Mouse (Mus musculus) liver, embryonic 15.5 days (tissue): ENCODE data around the gene Ppih. TPM values are rescaled to one million over a fixed set of nuclear protein-coding genes. Genes with fewer than 3 reads are reported as not detected.
A peak's percentile ranks its signal among the peaks of the same experiment; 100 is the strongest.

ENCODE experiments used
- ATAC-seq: fragments of 200-750 bp; cut with Nextera tagmentation; 2 replicates; pipeline ENCODE4 v1.8.0; 2017; ENCODE audit warnings: moderate number of reproducible peaks, mild to moderate bottlenecking, moderate library complexity; ENCODE audit not compliant: insufficient read depth
- H3K27ac ChIP-seq: fragments of 300-500 bp; sonication (generic); replicated peaks from 2 replicates; pipeline ENCODE4 v1.5.1; 2015; ENCODE audit warnings: mild to moderate bottlenecking, inconsistent platforms
- H3K27me3 ChIP-seq: fragments of 300-500 bp; sonication (generic); 2 replicates; pipeline ENCODE4 v1.6.1; 2015; ENCODE audit warnings: mild to moderate bottlenecking, inconsistent platforms
- H3K36me3 ChIP-seq: fragments of 300-500 bp; sonication (generic); replicated peaks from 2 replicates; pipeline ENCODE4 v1.6.1; 2015; ENCODE audit warnings: moderate library complexity, mild to moderate bottlenecking, inconsistent platforms
- H3K4me1 ChIP-seq: fragments of 300-500 bp; sonication (generic); replicated peaks from 2 replicates; pipeline ENCODE4 v1.6.1; 2015; ENCODE audit warnings: inconsistent platforms
- H3K4me2 ChIP-seq: fragments of 300-500 bp; sonication (generic); 2 replicates; pipeline ENCODE4 v1.6.1; 2015; ENCODE audit warnings: moderate library complexity, mild to moderate bottlenecking, inconsistent platforms
- H3K4me3 ChIP-seq: fragments of 300-500 bp; sonication (generic); replicated peaks from 2 replicates; pipeline ENCODE4 v1.5.1; 2015; ENCODE audit warnings: mild to moderate bottlenecking, inconsistent platforms
- H3K9ac ChIP-seq: fragments of 300-500 bp; sonication (generic); 2 replicates; pipeline ENCODE4 v1.6.1; 2015; ENCODE audit warnings: moderate library complexity, mild to moderate bottlenecking, inconsistent platforms
- H3K9me3 ChIP-seq: fragments of 300-500 bp; sonication (generic); replicated peaks from 2 replicates; pipeline ENCODE4 v1.6.1; 2016; ENCODE audit warnings: inconsistent platforms
- WGBS: fragments of 180-500 bp; shearing (Covaris S2); methylation state at CpG from one replicate; pipeline ENCODE4 v1.1.7; 2015; ENCODE audit warnings: mixed read lengths; ENCODE audit not compliant: insufficient replicate concordance; 5-methylcytosine and 5-hydroxymethylcytosine counted together
- polyA plus RNA-seq: library from polyadenylated mRNA; unstranded; fragments of >200 nt; fragmentation: Nextera tagmentation; extraction: Ambion mirVana; gene quantifications from 2 replicates; pipeline ENCODE4 v1.2.1, GENCODE M21; 2015

Ppih gene
- polyA plus RNA-seq, 1 experiment from 2014 or later = 53.9 TPM

DNA sequence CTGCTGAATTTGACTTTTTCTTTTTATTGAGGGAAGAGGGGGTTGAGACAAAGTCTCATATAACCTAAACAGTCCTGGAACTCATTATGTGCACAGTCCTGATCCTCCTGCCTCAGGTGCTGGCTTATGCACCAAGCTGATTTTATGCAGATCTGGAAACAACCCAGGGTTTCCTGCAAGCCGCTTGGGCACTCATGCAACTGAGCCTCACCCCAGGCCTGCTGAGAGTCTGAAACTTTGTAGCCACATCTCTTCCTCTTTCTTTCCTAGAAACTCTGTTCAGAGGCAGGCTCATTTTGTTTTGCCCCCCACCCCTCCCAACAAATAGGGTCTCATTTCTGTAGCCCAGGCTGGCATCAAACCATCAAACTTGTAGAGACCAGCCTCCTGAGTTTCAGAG lies 6.6 kb downstream of the Ppih start:
- H3K9me3 ChIP-seq = no peaks in the 10 kb centered on the region
- no peak for ATAC-seq
- 88% methylated on average over 1 of the region's 1 CpGs for whole genome bisulfite sequencing

DNA sequence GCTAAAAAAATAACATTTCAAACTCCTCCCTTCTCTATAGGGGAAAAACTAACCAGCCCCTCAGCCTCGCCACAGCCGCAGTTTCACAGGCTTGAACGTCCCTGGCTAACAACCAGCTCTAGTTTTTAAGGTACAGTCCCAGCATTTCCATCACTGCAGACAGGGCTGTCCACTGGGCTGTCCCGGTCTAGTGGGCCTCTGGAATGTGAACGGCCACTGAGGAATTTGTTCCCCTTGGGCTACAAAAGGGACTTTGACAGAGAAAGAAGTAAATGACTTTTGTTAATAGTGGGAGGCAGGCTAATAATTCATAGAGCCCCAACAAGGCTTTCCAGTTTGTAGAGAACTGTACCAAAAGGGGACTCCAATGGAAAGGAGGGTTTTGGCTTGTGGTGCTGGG lies 14.9 kb downstream of the Ppih start:
- Histone ChIP-seq H3K36me3 (peaks cover 32% of the 10 kb centered on the region), H3K4me3 (no peak overlapping the region), H3K4me2 (no peak overlapping the region), H3K9me3 (no peaks in the 10 kb centered on the region), H3K9ac (no peak overlapping the region), H3K27ac (no peak overlapping the region), H3K4me1 (no peaks in the 10 kb centered on the region), H3K27me3 (no peaks in the 10 kb centered on the region)
- 78% methylated on average over 5 of the region's 5 CpGs for WGBS
- ATAC-seq = no peak

More for the DNA sequence above, 6.6 kb downstream of the Ppih start:
- Histone ChIP-seq H3K4me3 (no peak overlapping the region), H3K36me3 (peaks cover 81% of the 10 kb centered on the region), H3K27me3 (no peaks in the 10 kb centered on the region), H3K4me2 (no peak overlapping the region), H3K4me1 (peaks cover 1% of the 10 kb centered on the region; the same call in 1 of the 2 replicates), H3K9ac (no peak overlapping the region), H3K27ac (no peak overlapping the region)

DNA sequence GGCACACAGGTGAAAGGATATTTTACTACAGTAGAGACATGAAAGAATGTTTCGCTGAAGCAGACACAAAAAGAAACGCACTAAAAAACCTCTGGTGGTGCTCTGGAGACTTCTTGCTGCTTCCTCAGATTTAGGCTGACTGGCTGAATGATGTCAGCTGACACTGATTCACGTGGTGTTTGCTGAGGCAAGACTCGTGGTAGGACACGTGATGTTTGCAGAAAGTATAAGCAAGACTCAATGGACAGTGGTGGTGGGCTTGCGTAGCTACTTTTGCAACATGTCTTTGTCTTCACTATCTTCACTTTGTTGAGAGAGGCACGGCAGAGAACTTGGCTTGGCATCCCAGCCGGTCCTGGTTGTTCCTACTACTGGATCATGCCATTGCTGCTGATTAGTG lies 17.1 kb downstream of the Ppih start:
- no peak for ATAC-seq
- no peak overlapping the region for H3K9ac ChIP-seq
- WGBS = 73% methylated on average over 8 of the region's 8 CpGs

DNA sequence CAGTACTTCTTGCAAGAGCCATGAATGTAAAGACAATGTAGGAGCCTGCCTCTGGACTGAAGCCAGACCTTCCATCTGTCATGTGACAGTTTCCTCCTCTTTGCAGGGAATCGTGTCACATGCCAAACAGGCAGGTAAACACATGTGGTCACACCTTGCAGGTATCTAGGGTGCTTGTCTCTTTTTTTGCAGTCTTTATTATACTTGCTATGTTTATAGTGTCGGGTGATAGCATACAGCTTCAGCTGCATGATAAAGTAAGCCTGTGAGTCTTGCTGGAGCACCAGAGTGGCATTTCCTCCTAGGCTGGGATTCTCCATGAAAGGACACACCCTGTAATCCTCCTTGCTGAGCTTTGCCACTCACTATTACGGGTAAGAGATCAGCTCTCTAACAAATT lies 18.6 kb downstream of the Ppih start:
- no peak for ATAC-seq
- Histone ChIP-seq H3K4me1 (no peaks in the 10 kb centered on the region), H3K36me3 (peaks cover 7% of the 10 kb centered on the region), H3K4me2 (no peak overlapping the region), H3K27me3 (no peaks in the 10 kb centered on the region), H3K4me3 (no peak overlapping the region), H3K27ac (no peak overlapping the region), H3K9me3 (no peaks in the 10 kb centered on the region), H3K9ac (no peak overlapping the region)
- WGBS = 70% methylated on average over 3 of the region's 3 CpGs

More for the DNA sequence above, 17.1 kb downstream of the Ppih start:
- no peak overlapping the region for H3K27ac ChIP-seq
- no peak overlapping the region for H3K4me2 ChIP-seq
- H3K27me3 ChIP-seq = no peaks in the 10 kb centered on the region
- no peaks in the 10 kb centered on the region for H3K4me1 ChIP-seq
- no peak overlapping the region for H3K4me3 ChIP-seq
- H3K9me3 ChIP-seq = no peaks in the 10 kb centered on the region
- peaks cover 22% of the 10 kb centered on the region for H3K36me3 ChIP-seq

DNA sequence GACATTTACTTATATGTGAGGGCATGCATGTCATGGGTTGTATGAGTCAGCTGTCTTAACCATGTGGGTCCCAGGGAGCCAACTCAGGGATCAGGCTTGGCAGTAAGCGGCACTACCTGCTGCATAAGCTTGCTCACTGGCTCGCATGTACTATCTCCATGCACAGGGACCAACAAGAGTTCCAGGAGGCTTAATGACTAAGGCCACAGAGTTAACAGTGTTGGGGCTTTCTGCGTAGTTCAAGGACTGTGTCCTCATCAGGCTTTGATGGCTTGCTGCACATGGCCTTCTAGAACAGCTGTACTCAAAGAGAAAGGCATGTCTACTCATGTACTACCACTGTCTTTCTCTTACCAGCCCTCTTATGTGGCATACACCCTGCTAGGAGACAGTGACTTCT lies 19.6 kb downstream of the Ppih start:
- no peak overlapping the region for H3K9ac ChIP-seq
- no peak overlapping the region for H3K4me3 ChIP-seq
- ATAC-seq = no peak
- H3K27ac ChIP-seq = no peak overlapping the region
- H3K27me3 ChIP-seq = no peaks in the 10 kb centered on the region
- H3K4me2 ChIP-seq = no peak overlapping the region
- no peaks in the 10 kb centered on the region for H3K9me3 ChIP-seq
- H3K36me3 ChIP-seq = 0 out of 2 replicates have a peak, but pooled peaks cover 5% of the 10 kb centered on the region
- H3K4me1 ChIP-seq = no peaks in the 10 kb centered on the region
- 74% methylated on average over 3 of the region's 3 CpGs for WGBS

DNA sequence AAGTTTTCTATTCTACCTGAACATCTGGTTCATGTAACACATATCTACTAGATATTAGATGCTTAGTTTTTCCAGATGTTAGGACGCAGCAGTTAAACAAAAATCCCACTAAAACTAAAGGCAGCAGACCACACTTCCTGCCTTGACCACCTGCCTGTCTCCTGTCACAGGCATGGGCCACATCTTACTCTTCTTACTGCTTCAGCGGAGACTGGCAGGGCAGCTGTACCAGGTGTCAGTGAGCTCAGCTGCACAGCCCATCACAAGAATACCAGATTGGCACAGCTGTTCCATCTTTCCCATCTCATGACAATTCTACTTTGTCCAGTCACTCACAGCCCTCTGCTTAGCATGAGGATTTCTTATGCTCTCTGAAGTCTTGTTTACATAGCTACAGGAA lies 23.0 kb downstream of the Ppih start:
- Histone ChIP-seq H3K4me1 (peaks cover 20% of the 10 kb centered on the region), H3K27ac (no peak overlapping the region)
- 69% methylated on average over 2 of the region's 2 CpGs for whole genome bisulfite sequencing

GRCm38 (mm10) chr4:119295134-119295453 lies 25.3 kb downstream of the Ppih start:
- Histone ChIP-seq H3K36me3 (peaks cover 15% of the 10 kb centered on the region; the same call in 1 of the 2 replicates), H3K4me2 (peak overlapping the region; percentile 91), H3K4me1 (peaks cover 40% of the 10 kb centered on the region), H3K27ac (peak overlapping the region; percentile 81), H3K9me3 (no peaks in the 10 kb centered on the region), H3K9ac (peak overlapping the region; percentile 82), H3K4me3 (peak overlapping the region; percentile 87), H3K27me3 (no peaks in the 10 kb centered on the region)
- no peak for ATAC-seq
- WGBS = 4% methylated on average over 6 of the region's 6 CpGs

More for the DNA sequence above, 23.0 kb downstream of the Ppih start:
- Histone ChIP-seq H3K4me3 (no peak overlapping the region), H3K9me3 (no peaks in the 10 kb centered on the region), H3K9ac (no peak overlapping the region), H3K27me3 (no peaks in the 10 kb centered on the region), H3K4me2 (no peak overlapping the region), H3K36me3 (0 out of 2 replicates have a peak, but pooled peaks cover 5% of the 10 kb centered on the region)
- no peak for ATAC-seq

- Histone ChIP-seq H3K9me3 (no peaks in the 10 kb centered on the region), H3K4me3 (peak within 1 kb of the TSS; percentile 87), H3K36me3 (peaks cover 19% of the 10 kb centered on the region), H3K4me1 (peaks cover 44% of the 10 kb centered on the region), H3K27me3 (no peaks in the 10 kb centered on the region), H3K27ac (peak within 1 kb of the TSS; percentile 83), H3K9ac (peak within 1 kb of the TSS; percentile 85), H3K4me2 (peak within 1 kb of the TSS; percentile 91)
- ATAC-seq = peak; percentile 98
- under 1% methylated on average over 61 of the region's 61 CpGs for WGBS
Measured at GRCm38 (mm10) chr4:119294415-119295133, 25.8 kb downstream of the Ppih start, which contains the start of gene Ybx1. Ybx1 (minus strand) TSS chr4:119294604.

DNA sequence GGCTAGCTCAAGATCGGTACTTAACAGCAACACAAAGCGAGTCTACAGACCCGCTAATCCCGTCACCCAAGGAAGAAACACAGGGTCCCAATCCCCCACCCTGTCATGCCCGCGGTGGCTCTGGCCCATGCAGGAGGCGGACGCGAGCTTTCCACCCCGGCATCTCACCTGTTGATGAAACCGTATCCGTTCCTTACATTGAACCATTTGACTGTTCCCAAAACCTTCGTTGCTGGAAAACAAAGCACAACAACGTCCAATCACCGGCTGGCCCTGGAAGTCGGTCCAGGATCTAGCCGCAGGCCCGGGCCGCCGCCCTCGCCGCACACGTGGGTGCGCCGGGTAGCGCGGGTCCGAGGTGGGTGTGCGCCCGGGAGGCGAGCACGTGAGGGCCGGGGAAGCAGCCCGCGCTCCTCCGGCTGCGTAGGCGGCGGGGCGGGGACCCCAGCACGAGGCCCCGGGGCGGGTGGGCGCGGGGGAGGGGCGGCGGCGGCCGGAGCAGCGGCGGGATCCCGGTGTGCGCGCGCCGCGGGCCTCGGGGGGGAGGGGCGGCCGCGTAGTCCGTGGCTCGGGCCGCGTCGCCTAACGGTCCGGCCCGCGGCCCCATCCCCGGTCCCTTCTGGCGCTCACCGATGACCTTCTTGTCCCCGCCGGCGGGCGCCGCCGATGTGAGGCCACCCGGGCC lies 26.6 kb downstream of the Ppih start:
- Histone ChIP-seq H3K27me3 (no peaks in the 10 kb centered on the region), H3K9me3 (no peaks in the 10 kb centered on the region), H3K4me2 (peak overlapping the region; percentile 89), H3K36me3 (peaks cover 24% of the 10 kb centered on the region), H3K4me1 (peaks cover 48% of the 10 kb centered on the region), H3K4me3 (peak overlapping the region; percentile 87), H3K9ac (peak overlapping the region; percentile 85), H3K27ac (peak overlapping the region; percentile 83)
- peak; percentile 9 for ATAC-seq
- WGBS = under 1% methylated on average over 59 of the region's 80 CpGs

- peak overlapping the region; percentile 83 for H3K27ac ChIP-seq
- under 1% methylated on average over 24 of the region's 24 CpGs for WGBS
Measured at GRCm38 (mm10) chr4:119292771-119293573, 27.4 kb downstream of the Ppih start.

GRCm38 (mm10) chr4:119291921-119292320 lies 28.4 kb downstream of the Ppih start:
- peak overlapping the region; percentile 85 for H3K9ac ChIP-seq
- peaks cover 63% of the 10 kb centered on the region for H3K4me1 ChIP-seq
- peaks cover 39% of the 10 kb centered on the region for H3K36me3 ChIP-seq
- no peaks in the 10 kb centered on the region for H3K27me3 ChIP-seq
- H3K9me3 ChIP-seq = no peaks in the 10 kb centered on the region
- no peak for ATAC-seq
- peak overlapping the region; percentile 87 for H3K4me3 ChIP-seq
- 69% methylated on average over 1 of the region's 1 CpGs for WGBS
- no peak overlapping the region for H3K27ac ChIP-seq
- H3K4me2 ChIP-seq = peak overlapping the region; percentile 89

More at GRCm38 (mm10) chr4:119292771-119293573, 27.4 kb downstream of the Ppih start:
- Histone ChIP-seq H3K4me1 (peaks cover 54% of the 10 kb centered on the region), H3K9ac (peak overlapping the region; percentile 85), H3K9me3 (no peaks in the 10 kb centered on the region), H3K4me2 (peak overlapping the region; percentile 89), H3K36me3 (peaks cover 31% of the 10 kb centered on the region), H3K4me3 (peak overlapping the region; percentile 87), H3K27me3 (no peaks in the 10 kb centered on the region)
- ATAC-seq = no peak
